Mouse (Mus musculus): ENCODE results near the gene Smcr8. TPM values are rescaled to one million over a fixed set of nuclear protein-coding genes. Genes with fewer than 3 reads are reported as not detected.
"Not testable (repeated sequence)": the region's sequence is repeated elsewhere in the genome, so short reads cannot be mapped to it uniquely, and the experiment has no call there.

Gene Smcr8
- polyA plus RNA-seq, 1 experiment from 2014 or later, result 2.2 TPM

DNA sequence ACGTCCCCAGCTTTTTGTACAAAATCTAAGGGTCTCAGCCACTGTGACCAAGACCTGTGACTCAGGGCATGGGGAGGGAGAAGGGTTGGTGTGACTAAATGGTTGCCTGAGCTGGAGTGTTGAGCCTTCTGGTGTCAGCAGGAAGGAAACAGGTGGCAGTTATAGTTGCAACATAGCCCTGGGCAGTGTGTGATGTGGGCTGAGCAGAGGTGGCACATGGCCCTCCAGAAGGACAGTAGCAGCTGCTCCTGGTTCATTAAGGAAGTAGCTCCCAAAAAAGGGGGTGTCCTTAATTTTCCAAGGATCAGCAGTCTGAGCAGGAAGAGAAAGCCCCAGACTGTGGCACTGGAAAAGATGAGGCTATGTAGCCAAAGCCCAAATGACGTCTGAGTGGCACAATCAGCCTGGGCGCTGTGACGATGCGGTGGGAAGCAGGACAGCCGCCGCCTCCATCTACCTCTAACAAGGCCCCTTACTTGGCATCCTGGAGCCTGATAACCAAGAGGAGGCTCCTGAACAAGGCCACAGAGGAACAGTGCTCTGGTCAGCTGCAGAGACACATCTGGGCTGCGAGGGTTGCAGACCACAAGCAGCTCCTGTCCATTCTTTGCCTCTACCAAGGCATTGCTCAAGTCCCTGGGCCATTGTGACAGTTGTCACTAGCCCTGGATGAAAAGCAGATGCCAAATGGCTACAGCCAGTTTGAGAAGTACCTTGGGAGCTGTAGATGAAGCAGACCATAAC lies 7.0 kb downstream of the Smcr8 start:
- DNase-seq, result no peak
- H3K36me3 ChIP-seq, result peaks cover 87% of the 10 kb centered on the region
- H3K9me3 ChIP-seq (replicated peaks), result no peaks in the 10 kb centered on the region
- ATAC-seq (ENCODE audit: low read depth), result no peak
- H3K27me3 ChIP-seq, result no peaks in the 10 kb centered on the region
- 74% methylated on average over 8 of the region's 8 CpGs for WGBS (ENCODE audit: insufficient replicate concordance)
- no peak overlapping the region for H3K4me2 ChIP-seq
- no peak overlapping the region for H3K27ac ChIP-seq
- no peak overlapping the region for H3K4me3 ChIP-seq (replicated peaks)
- H3K9ac ChIP-seq, result no peak overlapping the region
- peaks cover 43% of the 10 kb centered on the region for H3K4me1 ChIP-seq (replicated peaks)

DNA sequence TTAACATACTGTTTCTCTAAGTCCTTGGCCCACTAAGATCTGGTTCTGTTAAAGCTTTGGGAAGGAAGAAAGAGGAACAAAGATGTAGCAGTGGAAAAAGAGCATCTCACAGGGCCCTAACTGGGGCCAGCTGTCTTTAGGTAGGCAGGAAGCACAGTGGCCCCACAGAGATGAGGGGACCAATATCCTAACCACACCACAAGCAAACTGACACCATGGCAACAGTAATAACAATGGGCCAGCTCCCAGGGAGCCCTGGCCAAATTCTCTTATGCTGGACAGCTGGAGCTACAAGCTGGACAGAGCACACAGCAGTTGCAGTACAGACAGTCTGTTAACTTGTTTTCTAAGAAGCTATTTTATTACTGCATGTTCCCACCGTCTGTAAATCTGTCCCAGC lies 10.3 kb downstream of the Smcr8 start:
- Histone ChIP-seq H3K4me3 (replicated peaks) (no peak overlapping the region), H3K9me3 (replicated peaks) (no peaks in the 10 kb centered on the region), H3K4me1 (replicated peaks) (peaks cover 11% of the 10 kb centered on the region; the same call in 1 of the 2 replicates), H3K27me3 (no peaks in the 10 kb centered on the region), H3K9ac (no peak overlapping the region), H3K4me2 (no peak overlapping the region), H3K36me3 (peaks cover 89% of the 10 kb centered on the region), H3K27ac (no peak overlapping the region)
- ATAC-seq (ENCODE audit: low read depth) (no peak), DNase-seq (no peak)
- WGBS (ENCODE audit: insufficient replicate concordance), result 61% methylated on average over 1 of the region's 1 CpGs

DNA sequence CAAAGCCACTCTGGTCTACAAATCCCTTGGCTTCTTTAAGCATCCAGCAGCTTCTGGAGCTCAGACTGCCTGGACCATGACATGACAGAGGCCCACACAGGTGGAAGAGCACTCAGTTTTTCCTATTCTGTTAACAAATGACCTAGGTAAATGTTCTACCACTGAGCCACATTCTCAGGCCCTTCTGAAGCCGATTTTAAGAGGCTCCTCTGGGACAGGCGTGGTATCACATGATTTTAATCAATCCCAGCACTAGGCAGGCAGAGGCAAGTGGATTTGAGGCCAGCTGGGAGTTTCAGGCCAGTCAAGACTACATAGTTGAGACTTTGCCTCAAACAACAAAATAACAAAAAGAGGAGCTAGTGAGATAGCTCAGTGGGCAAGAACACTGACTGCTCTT lies 13.1 kb downstream of the Smcr8 start:
- H3K4me1 ChIP-seq (replicated peaks), result no peaks in the 10 kb centered on the region
- ATAC-seq (ENCODE audit: low read depth) (no peak), DNase-seq (no peak)
- H3K27ac ChIP-seq, result no peak overlapping the region
- H3K27me3 ChIP-seq, result no peaks in the 10 kb centered on the region
- 74% methylated on average over 2 of the region's 2 CpGs for WGBS (ENCODE audit: insufficient replicate concordance)
- no peak overlapping the region for H3K9ac ChIP-seq
- no peak overlapping the region for H3K4me3 ChIP-seq (replicated peaks)
- no peak overlapping the region for H3K4me2 ChIP-seq
- H3K9me3 ChIP-seq (replicated peaks), result no peaks in the 10 kb centered on the region
- H3K36me3 ChIP-seq, result peaks cover 90% of the 10 kb centered on the region

DNA sequence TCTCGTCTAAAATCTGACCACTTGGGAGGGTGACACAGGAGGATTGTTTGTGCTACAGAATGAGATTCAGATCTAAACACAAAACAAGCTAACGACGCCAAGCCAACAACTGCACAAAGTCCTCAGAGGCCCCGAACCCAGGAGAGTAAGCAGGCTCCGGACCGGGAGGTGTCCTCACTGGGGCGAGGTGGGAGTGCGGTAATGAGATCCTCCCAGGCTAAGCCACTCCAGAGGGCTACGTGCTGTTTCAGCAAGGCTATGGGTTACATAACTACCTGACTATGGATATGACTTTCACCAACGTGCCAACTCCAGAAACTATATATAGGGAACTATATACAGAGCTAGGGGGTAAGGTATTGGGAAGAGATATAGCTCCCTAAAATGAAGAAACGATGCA lies 19.0 kb downstream of the Smcr8 start:
- Histone ChIP-seq H3K4me3 (replicated peaks) (no peak overlapping the region), H3K9me3 (replicated peaks) (no peaks in the 10 kb centered on the region), H3K27ac (no peak overlapping the region), H3K9ac (no peak overlapping the region), H3K4me1 (replicated peaks) (no peaks in the 10 kb centered on the region), H3K4me2 (no peak overlapping the region), H3K36me3 (peaks cover 87% of the 10 kb centered on the region), H3K27me3 (no peaks in the 10 kb centered on the region)
- no peak for DNase-seq
- no peak for ATAC-seq (ENCODE audit: low read depth)
- 84% methylated on average over 11 of the region's 11 CpGs for WGBS (ENCODE audit: insufficient replicate concordance)

DNA sequence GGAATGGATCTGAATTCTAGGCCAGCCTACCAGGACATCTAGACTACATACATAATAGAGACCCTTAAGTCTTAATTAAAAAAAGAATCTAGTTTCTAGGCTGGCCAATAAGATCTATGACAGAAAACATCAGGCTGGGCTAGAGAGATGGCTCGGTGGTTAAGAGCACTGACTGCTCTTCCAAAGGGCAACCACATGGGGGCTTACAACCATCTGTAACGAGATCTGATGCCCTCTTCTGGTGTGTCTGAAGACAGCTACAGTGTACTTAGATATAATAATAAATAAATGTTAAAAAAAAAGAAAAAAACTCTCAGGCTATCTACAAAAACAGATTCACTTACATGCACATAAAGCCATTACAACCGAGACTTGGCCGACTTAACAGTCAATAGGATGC lies 22.7 kb downstream of the Smcr8 start:
- Histone ChIP-seq H3K9ac (no peak overlapping the region), H3K4me1 (replicated peaks) (peaks cover 5% of the 10 kb centered on the region), H3K27ac (no peak overlapping the region), H3K36me3 (peaks cover 66% of the 10 kb centered on the region), H3K4me2 (no peak overlapping the region), H3K9me3 (replicated peaks) (no peaks in the 10 kb centered on the region), H3K4me3 (replicated peaks) (no peak overlapping the region), H3K27me3 (no peaks in the 10 kb centered on the region)
- ATAC-seq (ENCODE audit: low read depth), result no peak
- DNase-seq, result no peak
- 71% methylated on average over 4 of the region's 4 CpGs for WGBS (ENCODE audit: insufficient replicate concordance)

DNA sequence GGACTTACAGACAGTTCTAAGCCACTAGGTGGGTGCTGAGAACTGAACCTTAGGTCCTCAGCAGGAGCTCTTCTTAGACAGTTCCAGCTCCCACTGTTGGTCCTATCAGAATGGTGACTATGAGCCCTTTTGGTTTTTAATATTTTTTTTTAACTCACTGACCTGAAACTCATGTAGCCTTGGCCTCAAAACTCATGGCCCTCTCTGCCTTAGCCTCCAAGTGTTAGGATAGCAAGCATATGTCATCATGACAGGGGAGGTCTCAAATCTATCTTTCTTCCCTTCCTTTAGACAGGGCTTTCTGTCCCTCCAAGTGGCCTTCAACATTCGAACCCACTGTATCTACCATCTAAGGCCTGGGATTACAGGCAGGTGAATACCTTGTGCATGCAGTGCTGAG lies 23.6 kb downstream of the Smcr8 start:
- Histone ChIP-seq H3K27me3 (no peaks in the 10 kb centered on the region), H3K4me3 (replicated peaks) (no peak overlapping the region), H3K36me3 (peaks cover 63% of the 10 kb centered on the region), H3K27ac (no peak overlapping the region), H3K9me3 (replicated peaks) (no peaks in the 10 kb centered on the region), H3K4me1 (replicated peaks) (peaks cover 5% of the 10 kb centered on the region), H3K4me2 (no peak overlapping the region), H3K9ac (no peak overlapping the region)
- WGBS (ENCODE audit: insufficient replicate concordance), result 56% methylated on average over 1 of the region's 1 CpGs
- ATAC-seq (ENCODE audit: low read depth) (no peak), DNase-seq (no peak)

DNA sequence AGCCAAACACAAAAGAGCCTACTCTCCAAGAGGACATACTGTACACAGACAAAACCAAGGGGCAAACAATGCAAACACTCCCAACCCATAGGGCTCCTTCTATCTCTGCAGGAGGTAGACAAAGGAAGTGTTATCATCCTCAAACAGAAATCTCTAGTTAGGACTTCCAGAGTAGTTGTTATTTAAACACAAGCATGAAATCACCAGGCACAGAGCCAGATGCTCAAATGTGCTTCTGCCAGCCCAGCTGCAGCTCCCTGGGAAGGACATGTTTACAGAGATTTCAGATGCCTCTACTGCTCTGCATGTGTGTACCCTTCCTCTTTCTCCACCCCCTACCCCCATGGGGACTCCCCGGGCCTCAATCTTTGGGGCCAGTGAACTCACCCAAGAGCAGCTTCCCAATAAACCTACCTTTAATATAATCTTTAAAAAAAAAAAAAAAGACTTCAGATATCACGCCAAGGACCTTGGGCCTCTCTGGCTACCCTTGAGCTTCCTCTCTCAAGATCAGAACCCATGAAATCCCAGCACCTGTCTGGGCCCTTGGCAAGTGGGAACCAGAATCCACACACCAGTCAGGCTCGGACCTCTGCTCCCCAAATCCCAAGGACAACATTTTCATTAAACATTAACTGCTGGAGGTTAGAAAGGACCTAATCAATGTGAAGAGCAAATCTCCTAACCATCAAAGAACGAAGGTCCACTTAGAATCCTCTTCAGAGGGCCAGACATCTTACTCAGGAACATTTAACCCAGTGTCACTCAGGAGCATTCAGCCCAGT lies 31.2 kb downstream of the Smcr8 start:
- WGBS (ENCODE audit: insufficient replicate concordance), result 55% methylated on average over 4 of the region's 4 CpGs
- ATAC-seq (ENCODE audit: low read depth), result no peak
- Histone ChIP-seq H3K27me3 (no peaks in the 10 kb centered on the region), H3K4me1 (replicated peaks) (peaks cover 50% of the 10 kb centered on the region), H3K27ac (peak overlapping the region; percentile 50; the same call in 1 of the 2 replicates), H3K9me3 (replicated peaks) (no peaks in the 10 kb centered on the region), H3K36me3 (peaks cover 14% of the 10 kb centered on the region), H3K4me3 (replicated peaks) (peak overlapping the region; percentile 57), H3K4me2 (peak overlapping the region; percentile 75), H3K9ac (no peak overlapping the region)
- DNase-seq, result no peak

DNA sequence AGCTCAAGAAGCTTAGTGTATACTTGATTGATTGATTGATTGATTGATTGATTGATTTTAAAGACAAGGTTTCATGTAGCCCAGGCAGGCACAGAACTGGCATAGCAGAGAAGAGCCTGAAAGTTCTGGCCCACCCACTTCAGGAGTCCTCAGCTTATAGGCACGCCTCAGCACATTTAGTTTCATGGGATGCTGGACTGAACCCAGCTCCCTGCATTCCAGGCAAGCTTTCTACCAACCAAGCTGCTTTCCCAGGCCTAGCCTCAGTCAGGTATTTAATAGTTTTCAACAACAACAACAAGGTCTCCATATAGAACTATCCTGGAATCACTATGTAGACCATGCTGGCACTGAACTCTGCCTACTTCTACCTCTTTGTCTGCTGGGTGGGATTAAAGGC lies 32.2 kb downstream of the Smcr8 start:
- 48% methylated on average over 1 of the region's 1 CpGs for WGBS (ENCODE audit: insufficient replicate concordance)

DNA sequence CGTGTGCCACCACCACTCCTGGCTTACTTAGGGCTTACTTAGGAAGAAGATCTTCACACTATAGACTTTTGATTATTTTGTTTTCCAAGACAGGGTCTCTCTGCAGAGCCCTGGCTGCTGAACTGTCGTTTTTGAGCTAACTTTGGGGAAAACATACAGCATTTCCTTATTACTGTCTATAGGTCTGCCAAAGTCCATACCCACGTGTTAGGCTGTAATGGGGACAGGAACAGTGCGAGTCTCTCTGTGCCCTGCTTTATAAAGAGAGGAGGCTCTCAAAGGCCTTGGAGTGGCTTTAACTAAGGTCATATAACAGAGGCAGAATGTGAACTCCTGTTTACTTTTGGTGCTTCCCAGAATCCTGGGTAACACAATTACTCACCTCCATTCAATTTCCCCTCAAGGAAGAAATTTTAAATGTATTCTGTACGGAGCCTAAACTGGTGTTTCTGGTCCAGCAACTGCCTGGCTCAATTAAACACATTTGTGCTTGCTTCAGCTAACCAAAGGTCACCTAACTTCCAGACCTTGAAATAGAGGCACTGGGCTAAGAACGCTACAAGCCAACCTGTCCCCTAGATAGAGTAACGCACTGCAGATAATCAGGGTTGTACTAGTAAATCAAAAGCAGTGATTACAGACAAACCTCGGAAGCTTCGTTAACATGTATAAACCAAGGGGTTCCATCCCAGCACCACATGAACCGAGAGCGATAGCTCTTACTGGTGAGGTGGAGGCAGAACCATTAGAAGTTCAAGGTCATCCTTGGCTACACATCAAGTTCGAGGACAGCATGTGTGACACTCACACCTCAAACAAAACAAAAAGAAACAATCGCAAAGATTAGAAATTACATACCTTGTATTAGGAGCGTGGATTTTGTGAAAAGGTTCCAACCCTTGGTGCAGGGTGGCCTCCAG lies 33.0 kb downstream of the Smcr8 start:
- DNase-seq (no peak), ATAC-seq (ENCODE audit: low read depth) (no peak)
- Histone ChIP-seq H3K4me2 (peak overlapping the region; percentile 75), H3K27ac (peak overlapping the region; percentile 23; the same call in 1 of the 2 replicates), H3K9me3 (replicated peaks) (no peaks in the 10 kb centered on the region), H3K4me1 (replicated peaks) (peaks cover 45% of the 10 kb centered on the region), H3K4me3 (replicated peaks) (peak overlapping the region; percentile 57), H3K27me3 (no peaks in the 10 kb centered on the region), H3K36me3 (peaks cover 10% of the 10 kb centered on the region; the same call in 1 of the 2 replicates), H3K9ac (peak overlapping the region; percentile 51)
- 5% methylated on average over 14 of the region's 14 CpGs for WGBS (ENCODE audit: insufficient replicate concordance)

More for the DNA sequence above, 32.2 kb downstream of the Smcr8 start:
- H3K36me3 ChIP-seq, result peaks cover 10% of the 10 kb centered on the region; the same call in 1 of the 2 replicates
- H3K9ac ChIP-seq, result peak overlapping the region; percentile 51; the same call in 1 of the 2 replicates
- H3K4me3 ChIP-seq (replicated peaks), result peak overlapping the region; percentile 57
- H3K9me3 ChIP-seq (replicated peaks), result no peaks in the 10 kb centered on the region
- peak overlapping the region; percentile 75 for H3K4me2 ChIP-seq
- DNase-seq, result no peak
- H3K27me3 ChIP-seq, result no peaks in the 10 kb centered on the region
- peaks cover 45% of the 10 kb centered on the region for H3K4me1 ChIP-seq (replicated peaks)
- no peak for ATAC-seq (ENCODE audit: low read depth)
- peak overlapping the region; percentile 23 for H3K27ac ChIP-seq

DNA sequence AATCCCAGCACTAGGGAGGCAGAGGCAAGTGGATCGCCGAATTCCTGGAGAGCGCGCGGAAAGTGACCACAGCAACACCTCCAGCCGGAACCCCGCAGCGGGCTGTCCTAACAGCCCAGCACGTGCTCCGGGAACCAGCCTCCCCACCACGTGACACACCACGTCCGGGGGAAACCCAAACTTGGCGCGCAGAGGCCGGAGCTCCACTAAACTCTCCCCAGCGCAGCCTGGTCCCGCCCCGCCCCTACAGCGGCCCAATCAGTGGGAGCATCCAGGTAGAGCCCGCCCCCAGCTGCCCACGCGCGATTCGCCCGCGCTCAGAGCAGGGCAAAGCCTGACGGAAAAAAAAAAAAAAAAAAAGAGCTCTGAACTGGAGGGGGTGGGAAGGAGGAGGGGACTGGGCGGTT lies 33.7 kb downstream of the Smcr8 start:
- Histone ChIP-seq H3K9ac (peak overlapping the region; percentile 51), H3K27ac (no peak overlapping the region), H3K36me3 (peaks cover 4% of the 10 kb centered on the region; the same call in 1 of the 2 replicates), H3K9me3 (replicated peaks) (no peaks in the 10 kb centered on the region), H3K27me3 (no peaks in the 10 kb centered on the region), H3K4me2 (peak overlapping the region; percentile 75), H3K4me1 (replicated peaks) (peaks cover 45% of the 10 kb centered on the region), H3K4me3 (replicated peaks) (peak overlapping the region; percentile 57)
- DNase-seq (peak; percentile 90), ATAC-seq (ENCODE audit: low read depth) (peak; percentile 98)
- WGBS (ENCODE audit: insufficient replicate concordance), result under 1% methylated on average over 29 of the region's 29 CpGs

DNA sequence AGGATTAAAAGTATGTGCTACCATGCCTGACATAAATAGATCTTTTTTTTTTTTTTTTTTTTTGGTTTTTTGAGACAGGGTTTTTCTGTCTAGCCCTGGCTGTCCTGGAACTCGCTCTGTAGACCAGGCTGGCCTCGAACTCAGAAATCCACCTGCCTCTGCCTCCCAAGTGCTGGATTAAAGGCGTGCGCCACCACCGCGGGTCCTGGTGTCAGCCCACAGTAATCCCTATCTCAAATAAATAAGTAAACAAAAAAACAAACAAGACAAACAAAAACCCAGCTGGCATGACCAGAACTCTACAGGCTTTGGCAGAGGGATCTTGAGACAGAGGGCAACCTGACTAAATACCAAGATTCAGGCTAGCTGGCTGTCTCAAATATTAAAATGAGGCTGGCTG lies 34.3 kb downstream of the Smcr8 start, which contains the start of gene Shmt1:
TSS of gene Shmt1 (minus strand) at position 101 of the 400 bp plus-strand sequence.
- H3K27ac ChIP-seq, result not testable (repeated sequence)

More for the DNA sequence above, 34.3 kb downstream of the Smcr8 start, which contains the start of gene Shmt1:
- DNase-seq; H3K27me3 ChIP-seq; H3K36me3 ChIP-seq; H3K9me3 ChIP-seq (replicated peaks): not testable (repeated sequence)
- 24% methylated on average over 6 of the region's 6 CpGs for WGBS (ENCODE audit: insufficient replicate concordance)
- H3K4me3 ChIP-seq (replicated peaks), result peak within 1 kb of the TSS; percentile 57
- H3K9ac ChIP-seq, result peak within 1 kb of the TSS; percentile 51
- ATAC-seq (ENCODE audit: low read depth), result 0 out of 2 replicates have a peak, but pooled peaks have one; percentile 1
- peaks cover 45% of the 10 kb centered on the region for H3K4me1 ChIP-seq (replicated peaks)
- peak within 1 kb of the TSS; percentile 75 for H3K4me2 ChIP-seq
